Mouse (Mus musculus) heart, embryonic 15.5 days (tissue): ENCODE measurements around the gene Actl7b. TPM values are rescaled to one million over a fixed set of nuclear protein-coding genes. Genes with fewer than 3 reads are reported as not detected.

Source experiments
- ATAC-seq: fragments of 200-750 bp; cut with Nextera tagmentation; replicated peaks from 2 replicates; pipeline ENCODE4 v1.8.0; 2017; ENCODE audit warnings: low read depth, moderate TSS enrichment; ENCODE audit not compliant: insufficient number of reproducible peaks, insufficient read depth, low FRiP score
- H3K27ac ChIP-seq: fragments of 300-500 bp; sonication (generic); 2 replicates; pipeline ENCODE4 v1.5.1; 2015; ENCODE audit warnings: mild to moderate bottlenecking, inconsistent platforms
- H3K27me3 ChIP-seq: fragments of 300-500 bp; sonication (generic); 2 replicates; pipeline ENCODE4 v1.6.1; 2015; ENCODE audit warnings: inconsistent platforms
- H3K36me3 ChIP-seq: fragments of 300-500 bp; sonication (generic); 2 replicates; pipeline ENCODE4 v1.6.1; 2015; ENCODE audit warnings: mild to moderate bottlenecking, inconsistent platforms
- H3K4me1 ChIP-seq: fragments of 300-500 bp; sonication (generic); replicated peaks from 2 replicates; pipeline ENCODE4 v1.6.1; 2015; ENCODE audit warnings: inconsistent platforms
- H3K4me2 ChIP-seq: fragments of 300-500 bp; sonication (generic); 2 replicates; pipeline ENCODE4 v1.6.1; 2015; ENCODE audit warnings: inconsistent platforms, mild to moderate bottlenecking, moderate library complexity
- H3K4me3 ChIP-seq: fragments of 300-500 bp; sonication (generic); 2 replicates; pipeline ENCODE4 v1.5.1; 2015; ENCODE audit warnings: mild to moderate bottlenecking, inconsistent platforms
- H3K9ac ChIP-seq: fragments of 300-500 bp; sonication (generic); 2 replicates; pipeline ENCODE4 v1.6.1; 2015; ENCODE audit warnings: mild to moderate bottlenecking, inconsistent platforms
- H3K9me3 ChIP-seq: fragments of 300-500 bp; sonication (generic); replicated peaks from 2 replicates; pipeline ENCODE4 v1.6.1; 2016; ENCODE audit warnings: inconsistent platforms
- WGBS: fragments of 180-500 bp; shearing (Covaris S2); methylation state at CpG from one replicate; pipeline ENCODE4 v1.1.7; 2015; ENCODE audit warnings: mixed read lengths; 5-methylcytosine and 5-hydroxymethylcytosine counted together
- polyA plus RNA-seq: library from polyadenylated mRNA; unstranded; fragments of >200 nt; fragmentation: Nextera tagmentation; extraction: Ambion mirVana; gene quantifications from 2 replicates; pipeline ENCODE4 v1.2.1, GENCODE M21; 2015

The Actl7b gene
- not detected in 2 replicates for polyA plus RNA-seq

DNA sequence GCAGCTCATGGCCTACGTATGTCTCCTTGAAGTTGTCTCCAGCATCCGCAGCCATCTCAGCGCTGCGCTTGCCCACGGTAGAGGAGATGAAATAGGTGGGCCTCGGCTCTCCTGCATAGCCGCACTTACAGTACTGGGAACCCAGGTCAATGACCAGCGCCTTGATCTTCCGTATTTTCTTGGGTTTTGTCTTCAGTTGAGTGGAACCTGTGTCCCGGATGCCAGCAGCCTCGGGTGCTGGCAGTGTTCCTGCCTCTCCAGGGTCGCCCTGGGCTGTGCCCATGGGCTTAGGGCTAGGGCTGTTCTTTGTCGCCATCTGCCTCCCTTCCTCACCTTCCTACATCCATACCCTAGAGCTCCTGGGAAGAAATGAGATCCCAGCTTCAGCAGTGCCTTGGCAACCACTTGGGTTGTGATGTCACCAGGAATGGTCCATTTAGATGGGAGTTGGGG is at the start of gene Actl7b:
Actl7b (minus strand) TSS at position 403 of the 453 bp plus-strand sequence.
- Histone ChIP-seq H3K27ac (no peak within 1 kb of the TSS), H3K9me3 (no peaks in the 10 kb centered on the region), H3K4me3 (no peak within 1 kb of the TSS), H3K9ac (no peak within 1 kb of the TSS), H3K4me2 (no peak within 1 kb of the TSS), H3K36me3 (peaks cover 7% of the 10 kb centered on the region; the same call in 1 of the 2 replicates), H3K27me3 (no peaks in the 10 kb centered on the region), H3K4me1 (no peaks in the 10 kb centered on the region)
- no peak for ATAC-seq
- WGBS = 92% methylated on average over 13 of the region's 13 CpGs

DNA sequence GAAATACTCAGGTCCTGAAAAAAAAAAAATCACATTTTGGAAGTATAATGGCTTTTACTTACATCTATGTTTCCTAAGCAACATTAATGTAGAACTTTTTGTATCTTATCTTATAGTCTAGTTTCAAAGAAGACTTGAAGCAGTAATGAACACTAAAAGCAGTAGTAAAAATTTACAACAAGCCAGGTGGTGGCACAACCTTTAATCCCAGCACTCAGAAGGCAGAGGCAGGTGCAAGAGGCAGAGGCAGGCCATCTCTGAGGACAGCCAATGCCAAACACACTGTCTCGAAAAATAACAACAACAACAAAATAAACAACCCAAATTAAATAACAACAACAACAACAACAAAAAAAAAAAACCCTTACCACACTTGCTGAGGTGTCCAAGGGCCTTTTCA is 29.8 kb upstream of the Actl7b start:
- 59% methylated on average over 1 of the region's 1 CpGs for WGBS
- Histone ChIP-seq H3K4me1 (no peaks in the 10 kb centered on the region), H3K9me3 (no peaks in the 10 kb centered on the region), H3K4me2 (no peak overlapping the region), H3K27ac (no peak overlapping the region), H3K27me3 (no peaks in the 10 kb centered on the region), H3K4me3 (no peak overlapping the region), H3K36me3 (peaks cover 81% of the 10 kb centered on the region), H3K9ac (no peak overlapping the region)
- ATAC-seq = no peak

DNA sequence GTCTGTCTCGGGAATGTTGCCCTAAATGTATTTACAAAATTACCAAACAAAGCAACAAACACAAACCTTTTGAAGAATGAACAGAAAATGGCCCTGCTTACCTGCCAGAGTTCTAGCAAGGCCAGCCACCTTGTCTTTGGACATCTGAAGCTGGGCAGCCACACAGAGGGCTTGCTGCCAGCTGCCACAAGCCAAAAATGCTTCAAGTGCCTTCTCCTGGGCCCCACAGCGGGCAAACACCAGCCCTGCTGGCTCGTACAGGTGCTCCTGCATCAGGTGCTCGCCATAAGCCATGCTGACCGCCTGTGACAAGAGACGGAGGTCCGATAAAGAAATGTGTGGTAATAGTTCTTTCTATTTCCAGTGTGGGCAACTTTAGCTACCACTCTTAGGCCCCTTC is 27.7 kb upstream of the Actl7b start:
- WGBS = 83% methylated on average over 7 of the region's 7 CpGs
- H3K4me3 ChIP-seq = no peak overlapping the region
- ATAC-seq = no peak

DNA sequence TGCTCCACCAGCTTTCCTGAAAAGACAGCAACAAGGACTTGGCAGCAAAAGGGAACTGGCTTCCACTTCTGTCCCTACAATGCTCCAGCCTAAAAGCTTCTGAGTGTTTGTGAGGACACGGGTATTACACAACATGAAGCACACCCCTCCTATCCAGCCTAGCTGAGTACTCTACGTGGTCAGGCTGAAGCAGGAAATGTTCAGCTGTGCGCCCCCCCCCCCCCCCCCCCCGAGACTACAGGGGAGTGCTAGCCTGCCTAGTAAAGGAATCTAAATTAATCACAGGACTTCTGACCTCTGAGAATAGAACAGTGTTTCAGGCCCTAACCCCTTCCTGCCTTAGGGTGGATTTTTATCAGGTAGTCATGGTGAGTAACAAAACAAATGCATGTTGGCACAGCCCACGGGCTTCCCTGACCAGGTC is 26.6 kb upstream of the Actl7b start:
- Histone ChIP-seq H3K4me3 (no peak overlapping the region), H3K4me1 (no peaks in the 10 kb centered on the region), H3K9me3 (no peaks in the 10 kb centered on the region), H3K4me2 (no peak overlapping the region), H3K27me3 (no peaks in the 10 kb centered on the region), H3K27ac (no peak overlapping the region; the same call in 1 of the 2 replicates), H3K9ac (no peak overlapping the region), H3K36me3 (peaks cover 72% of the 10 kb centered on the region)
- WGBS = 51% methylated on average over 5 of the region's 5 CpGs
- ATAC-seq = no peak

More for the DNA sequence above, 27.7 kb upstream of the Actl7b start:
- peaks cover 77% of the 10 kb centered on the region for H3K36me3 ChIP-seq
- H3K9me3 ChIP-seq = no peaks in the 10 kb centered on the region
- H3K27ac ChIP-seq = no peak overlapping the region
- no peak overlapping the region for H3K9ac ChIP-seq
- H3K27me3 ChIP-seq = no peaks in the 10 kb centered on the region
- H3K4me2 ChIP-seq = no peak overlapping the region
- H3K4me1 ChIP-seq = no peaks in the 10 kb centered on the region

DNA sequence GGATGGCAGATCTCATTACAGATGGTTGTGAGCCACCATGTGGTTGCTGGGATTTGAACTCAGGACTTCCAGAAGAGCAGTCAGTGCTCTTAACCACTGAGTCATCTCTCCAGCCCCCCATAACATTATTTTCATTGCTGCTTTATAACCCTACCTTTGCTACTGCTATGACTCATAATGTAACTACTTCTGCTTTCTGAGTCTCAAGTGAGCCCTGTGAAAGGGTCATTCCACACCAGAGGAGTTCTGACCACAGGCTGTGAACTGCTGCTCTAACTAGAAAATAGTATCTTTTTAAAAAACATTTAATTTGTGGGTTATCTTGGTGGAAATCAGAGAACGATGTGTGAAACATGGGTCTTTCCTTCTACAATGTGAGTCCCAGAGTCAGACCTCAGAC is 16.4 kb upstream of the Actl7b start:
- Histone ChIP-seq H3K36me3 (peaks cover 88% of the 10 kb centered on the region), H3K9ac (no peak overlapping the region), H3K27me3 (no peaks in the 10 kb centered on the region), H3K9me3 (no peaks in the 10 kb centered on the region), H3K4me1 (no peaks in the 10 kb centered on the region), H3K4me3 (no peak overlapping the region), H3K4me2 (no peak overlapping the region), H3K27ac (no peak overlapping the region)
- no peak for ATAC-seq
- WGBS = 81% methylated on average over 1 of the region's 1 CpGs

DNA sequence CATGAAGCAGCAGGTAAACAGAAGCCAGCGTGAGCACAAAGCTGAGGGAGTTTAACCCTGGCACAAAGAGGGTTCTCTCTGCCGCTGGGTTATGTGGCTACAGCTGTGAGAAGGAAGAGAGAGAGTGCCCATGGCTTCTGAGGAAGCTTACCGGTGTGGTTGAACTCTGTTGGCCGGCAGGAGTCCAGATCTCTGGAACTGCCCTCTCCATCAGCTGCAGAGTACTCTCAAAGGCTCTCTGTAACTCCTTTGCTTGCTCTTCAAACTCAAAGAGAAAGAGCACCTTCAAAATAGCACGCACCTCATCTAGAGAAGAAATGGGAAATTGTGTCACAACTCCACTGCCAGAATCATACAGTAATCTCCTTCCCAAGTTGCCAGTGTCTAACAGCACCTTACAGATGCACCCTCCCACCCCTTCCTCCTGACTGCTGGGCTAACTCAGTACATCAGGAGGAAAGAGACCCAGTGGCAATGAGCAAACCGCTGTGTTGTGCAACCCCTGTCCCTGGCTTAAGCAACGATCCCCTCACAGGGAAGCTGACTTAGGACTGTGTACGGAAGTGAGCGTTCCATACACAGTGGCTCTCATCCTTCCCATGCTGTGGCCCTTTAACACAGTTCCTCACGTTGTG is 15.8 kb upstream of the Actl7b start:
- Histone ChIP-seq H3K9ac (no peak overlapping the region), H3K9me3 (no peaks in the 10 kb centered on the region), H3K27ac (no peak overlapping the region), H3K4me2 (no peak overlapping the region), H3K4me3 (no peak overlapping the region), H3K36me3 (peaks cover 89% of the 10 kb centered on the region), H3K4me1 (no peaks in the 10 kb centered on the region), H3K27me3 (no peaks in the 10 kb centered on the region)
- WGBS = 89% methylated on average over 10 of the region's 10 CpGs
- ATAC-seq = no peak

DNA sequence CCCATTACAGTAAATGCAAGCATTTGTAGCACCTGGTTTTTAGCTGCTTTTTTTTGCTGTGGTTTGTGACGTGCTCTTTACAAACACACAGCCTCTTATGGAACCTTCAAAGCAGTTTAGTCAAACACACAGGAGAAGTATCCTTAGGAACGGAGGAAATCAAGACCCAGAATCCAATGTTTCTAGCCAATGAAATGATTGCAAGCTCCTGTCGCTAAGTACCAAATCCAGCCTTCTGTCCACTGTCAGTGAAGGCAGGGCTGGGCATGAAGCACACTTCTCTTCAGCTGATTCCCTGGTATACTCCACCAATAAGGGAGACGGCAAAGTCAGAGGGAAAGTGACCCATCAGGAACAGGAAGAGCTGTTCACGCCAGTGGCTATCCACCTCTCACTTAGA is 14.8 kb upstream of the Actl7b start:
- no peaks in the 10 kb centered on the region for H3K27me3 ChIP-seq
- no peaks in the 10 kb centered on the region for H3K9me3 ChIP-seq
- H3K36me3 ChIP-seq = peaks cover 90% of the 10 kb centered on the region
- H3K4me3 ChIP-seq = no peak overlapping the region
- 86% methylated on average over 5 of the region's 5 CpGs for WGBS
- no peak overlapping the region for H3K9ac ChIP-seq
- H3K4me2 ChIP-seq = no peak overlapping the region
- no peaks in the 10 kb centered on the region for H3K4me1 ChIP-seq
- no peak for ATAC-seq
- H3K27ac ChIP-seq = no peak overlapping the region

DNA sequence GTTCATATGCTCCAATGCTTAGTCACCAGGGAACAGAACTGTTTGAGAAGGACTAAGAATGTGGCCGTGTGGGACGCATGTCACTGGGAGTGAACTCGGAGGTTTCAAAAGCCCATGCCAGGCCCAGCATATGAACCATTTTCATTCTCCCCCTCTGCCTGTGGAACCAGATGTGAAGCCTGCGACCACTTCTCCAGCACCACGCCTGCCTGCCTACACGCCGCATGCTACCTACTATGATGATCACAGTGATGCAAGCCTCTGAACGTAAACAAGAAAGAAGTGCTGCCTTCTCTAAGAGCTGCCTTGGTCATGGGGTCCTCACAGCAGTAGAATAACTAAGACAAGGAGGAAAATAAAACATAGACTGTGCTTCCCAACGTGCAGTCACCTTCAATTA is 6.2 kb upstream of the Actl7b start:
- H3K9me3 ChIP-seq = no peaks in the 10 kb centered on the region
- H3K4me3 ChIP-seq = no peak overlapping the region
- no peak overlapping the region for H3K27ac ChIP-seq
- H3K9ac ChIP-seq = no peak overlapping the region
- no peaks in the 10 kb centered on the region for H3K27me3 ChIP-seq
- no peaks in the 10 kb centered on the region for H3K4me1 ChIP-seq
- H3K36me3 ChIP-seq = peaks cover 37% of the 10 kb centered on the region
- ATAC-seq = no peak
- WGBS = 93% methylated on average over 9 of the region's 9 CpGs
- H3K4me2 ChIP-seq = no peak overlapping the region

DNA sequence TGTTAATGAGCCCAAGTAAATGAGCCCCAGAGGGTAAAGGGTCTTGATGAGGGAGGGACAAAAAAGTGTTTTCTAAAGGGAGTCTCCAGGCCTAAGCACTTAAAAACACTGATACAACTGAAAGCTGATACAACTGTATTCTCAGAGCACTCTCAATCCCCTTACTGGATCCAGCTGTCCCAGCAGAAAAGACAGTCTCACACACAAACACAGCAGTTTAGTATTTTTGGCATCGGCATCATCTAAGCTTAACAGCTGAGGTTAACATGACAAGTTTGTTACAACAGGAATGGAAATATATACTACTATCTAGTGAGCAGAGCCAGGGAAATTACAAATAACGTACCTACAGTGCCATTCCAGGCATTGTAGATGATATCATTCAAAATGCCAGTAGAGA is 5.1 kb upstream of the Actl7b start:
- no peak overlapping the region for H3K27ac ChIP-seq
- no peak overlapping the region for H3K9ac ChIP-seq
- peaks cover 29% of the 10 kb centered on the region for H3K36me3 ChIP-seq
- no peaks in the 10 kb centered on the region for H3K4me1 ChIP-seq
- no peak overlapping the region for H3K4me2 ChIP-seq
- no peak for ATAC-seq
- H3K9me3 ChIP-seq = no peaks in the 10 kb centered on the region
- no peaks in the 10 kb centered on the region for H3K27me3 ChIP-seq
- 83% methylated on average over 2 of the region's 2 CpGs for WGBS
- H3K4me3 ChIP-seq = no peak overlapping the region

DNA sequence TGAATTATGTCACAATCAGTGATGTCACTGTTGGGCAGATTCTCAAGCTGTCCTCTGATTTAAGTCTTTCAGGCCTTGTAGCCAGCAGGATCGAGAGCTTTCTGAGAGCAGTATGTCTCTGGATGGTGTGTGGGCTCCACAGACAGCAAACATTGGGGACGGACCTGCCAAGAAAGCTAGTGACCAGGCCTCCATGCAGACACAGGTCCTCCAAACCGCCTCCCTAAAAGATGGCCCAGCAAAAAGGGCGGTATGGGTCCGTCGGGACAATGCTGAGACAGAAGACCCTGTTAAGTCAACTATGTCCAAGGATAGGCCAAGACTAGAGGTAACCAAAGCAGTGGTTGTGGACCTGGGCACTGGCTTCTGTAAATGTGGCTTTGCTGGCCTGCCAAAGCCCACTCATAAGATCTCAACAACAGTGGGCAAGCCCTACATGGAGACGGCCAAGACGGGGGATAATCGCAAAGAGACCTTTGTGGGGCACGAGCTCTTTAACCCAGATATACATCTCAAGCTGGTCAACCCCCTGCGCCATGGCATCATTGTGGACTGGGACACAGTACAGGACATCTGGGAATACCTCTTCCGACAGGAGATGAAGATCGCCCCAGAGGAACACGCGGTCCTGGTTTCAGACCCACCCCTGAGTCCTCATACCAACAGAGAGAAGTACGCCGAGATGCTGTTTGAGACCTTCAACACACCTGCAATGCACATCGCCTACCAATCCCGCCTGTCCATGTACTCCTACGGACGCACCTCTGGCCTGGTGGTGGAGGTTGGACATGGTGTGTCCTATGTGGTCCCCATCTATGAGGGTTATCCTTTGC is 2.3 kb upstream of the Actl7b start, which contains the start of gene Actl7a:
Actl7a (plus strand) TSS at position 51 of the 833 bp plus-strand sequence.
- Histone ChIP-seq H3K36me3 (peaks cover 8% of the 10 kb centered on the region), H3K27me3 (no peaks in the 10 kb centered on the region), H3K27ac (no peak within 1 kb of the TSS), H3K9me3 (no peaks in the 10 kb centered on the region), H3K4me2 (no peak within 1 kb of the TSS), H3K9ac (no peak within 1 kb of the TSS), H3K4me1 (no peaks in the 10 kb centered on the region), H3K4me3 (no peak within 1 kb of the TSS)
- ATAC-seq = no peak
- 95% methylated on average over 21 of the region's 21 CpGs for WGBS

DNA sequence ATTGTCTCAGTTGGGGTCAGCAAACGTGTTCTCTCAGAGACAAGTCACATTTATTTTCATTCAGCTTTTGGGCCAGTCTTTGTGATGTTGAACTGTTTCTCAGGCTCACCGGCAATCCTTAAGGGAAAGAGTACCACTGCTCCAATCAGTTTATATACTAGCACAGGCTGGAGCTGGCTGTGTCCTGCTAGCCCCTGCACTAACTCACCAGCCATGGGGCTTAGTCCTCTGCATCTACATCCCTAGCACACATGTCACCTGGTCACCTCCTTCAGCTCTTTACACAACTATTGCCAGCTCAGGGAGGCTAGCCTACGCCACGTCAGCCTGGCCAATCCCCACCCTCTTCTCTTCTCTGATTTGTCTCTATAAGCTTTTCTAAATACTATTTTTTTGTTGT is 1.5 kb upstream of the Actl7b start:
- H3K4me1 ChIP-seq = no peaks in the 10 kb centered on the region
- H3K9me3 ChIP-seq = no peaks in the 10 kb centered on the region
- no peak overlapping the region for H3K27ac ChIP-seq
- H3K4me2 ChIP-seq = no peak overlapping the region
- ATAC-seq = no peak
- H3K9ac ChIP-seq = no peak overlapping the region
- H3K36me3 ChIP-seq = peaks cover 7% of the 10 kb centered on the region; the same call in 1 of the 2 replicates
- WGBS = 82% methylated on average over 4 of the region's 4 CpGs
- H3K27me3 ChIP-seq = no peaks in the 10 kb centered on the region
- H3K4me3 ChIP-seq = no peak overlapping the region
